Mouse (Mus musculus): ENCODE results near the gene Aup1. TPM values are rescaled to one million over a fixed set of nuclear protein-coding genes. Genes with fewer than 3 reads are reported as not detected.
A peak's percentile ranks its signal among the peaks of the same experiment; 100 is the strongest.

Aup1 gene
- 10 to 100 TPM; 66.9 to 70.7 TPM for total RNA-seq (2021)
- long read RNA-seq, experiment 1, transcript Aup1-201 (12 exons, 1,769 nt): major isoform, 32 of 50 reads
- long read RNA-seq, experiment 1, partial matches to known transcripts: 3 of 50 reads
- long read RNA-seq, experiment 1, other reads (novel, unspliced or antisense): 15 of 50 reads
- long read RNA-seq, experiment 2, transcript Aup1-201 (12 exons, 1,769 nt): major isoform, 36 of 57 reads
- long read RNA-seq, experiment 2, partial matches to known transcripts: 10 of 57 reads
- long read RNA-seq, experiment 2, other reads (novel, unspliced or antisense): 10 of 57 reads

- DNase-seq: peak; percentile 94
Observed at GRCm38 (mm10) chr6:83054074-83054851, at the start of gene Aup1. Aup1 (plus strand) TSS chr6:83054521.

GRCm38 (mm10) chr6:83004872-83005271, 49.4 kb upstream of the Aup1 start:
- DNase-seq: no peak

GRCm38 (mm10) chr6:83005444-83006011, 48.8 kb upstream of the Aup1 start:
- DNase-seq: no peak

- no peak for DNase-seq
Observed at GRCm38 (mm10) chr6:83006114-83006513, 48.2 kb upstream of the Aup1 start.

GRCm38 (mm10) chr6:83008659-83009058, 45.7 kb upstream of the Aup1 start:
- DNase-seq: no peak

- DNase-seq: no peak
Observed at GRCm38 (mm10) chr6:83010010-83010409, 44.3 kb upstream of the Aup1 start.

- no peak for DNase-seq
Observed at GRCm38 (mm10) chr6:83011255-83011654, 43.1 kb upstream of the Aup1 start.

GRCm38 (mm10) chr6:83011756-83012155, 42.6 kb upstream of the Aup1 start:
- DNase-seq: no peak

GRCm38 (mm10) chr6:83013444-83013843, 40.9 kb upstream of the Aup1 start:
- no peak for DNase-seq

- no peak for DNase-seq
Observed at GRCm38 (mm10) chr6:83014482-83015466, 39.5 kb upstream of the Aup1 start.

GRCm38 (mm10) chr6:83015749-83016148, 38.6 kb upstream of the Aup1 start:
- DNase-seq: no peak

GRCm38 (mm10) chr6:83017190-83017589, 37.1 kb upstream of the Aup1 start:
- DNase-seq: peak; percentile 40

- no peak for DNase-seq
Observed at GRCm38 (mm10) chr6:83019044-83019443, 35.3 kb upstream of the Aup1 start.

- DNase-seq: no peak
Observed at GRCm38 (mm10) chr6:83020121-83020520, 34.2 kb upstream of the Aup1 start.

- no peak for DNase-seq
Observed at GRCm38 (mm10) chr6:83020836-83021593, 33.3 kb upstream of the Aup1 start.

GRCm38 (mm10) chr6:83023008-83023407, 31.3 kb upstream of the Aup1 start:
- no peak for DNase-seq

GRCm38 (mm10) chr6:83023786-83024185, 30.5 kb upstream of the Aup1 start:
- DNase-seq: no peak

- no peak for DNase-seq
Observed at GRCm38 (mm10) chr6:83024421-83024820, 29.9 kb upstream of the Aup1 start.

GRCm38 (mm10) chr6:83025221-83025620, 29.1 kb upstream of the Aup1 start:
- no peak for DNase-seq

GRCm38 (mm10) chr6:83027293-83027692, 27.0 kb upstream of the Aup1 start:
- no peak for DNase-seq

- DNase-seq: no peak
Observed at GRCm38 (mm10) chr6:83027706-83028105, 26.6 kb upstream of the Aup1 start.

Data from gastrocnemius, postnatal 10 days (tissue).